Mouse (Mus musculus) gastrocnemius, adult 18-20 months (tissue): Measurements from ENCODE around the gene Carmil1. TPM values are rescaled to one million over a fixed set of nuclear protein-coding genes. Genes with fewer than 3 reads are reported as not detected.

Experiments
- DNase-seq: peaks from one replicate; pipeline ENCODE4 v3.0.0; 2021; ENCODE audit warnings: low spot score
- total RNA-seq, 2 experiments: library from RNA; stranded (reverse); gene quantifications; 2 replicates each; pipeline ENCODE4 v1.2.3; 2021

Carmil1 gene
- total RNA-seq, 2 experiments from 2014 or later, result 1.9 to 2.6 TPM

- DNase-seq, result no peak
These were observed 60.1 kb downstream of the Carmil1 start for GRCm38 (mm10) chr13:24220441-24220970.

- DNase-seq, result no peak
These were observed 69.4 kb downstream of the Carmil1 start for GRCm38 (mm10) chr13:24211229-24211628.

- no peak for DNase-seq
These were observed 74.5 kb downstream of the Carmil1 start for GRCm38 (mm10) chr13:24206097-24206496.

GRCm38 (mm10) chr13:24202314-24202713 lies 78.3 kb downstream of the Carmil1 start:
- DNase-seq, result no peak

GRCm38 (mm10) chr13:24199861-24200543 lies 80.6 kb downstream of the Carmil1 start:
- no peak for DNase-seq

- no peak for DNase-seq
These were observed 82.1 kb downstream of the Carmil1 start for GRCm38 (mm10) chr13:24198396-24198924.

GRCm38 (mm10) chr13:24195371-24195770 lies 85.2 kb downstream of the Carmil1 start:
- DNase-seq, result no peak

- no peak for DNase-seq
These were observed 86.6 kb downstream of the Carmil1 start for GRCm38 (mm10) chr13:24194018-24194417.

- no peak for DNase-seq
These were observed 89.5 kb downstream of the Carmil1 start for GRCm38 (mm10) chr13:24190875-24191663.

GRCm38 (mm10) chr13:24187026-24187425 lies 93.6 kb downstream of the Carmil1 start:
- DNase-seq, result no peak

GRCm38 (mm10) chr13:24185641-24186040 lies 95.0 kb downstream of the Carmil1 start:
- DNase-seq, result no peak

- DNase-seq, result no peak
These were observed 97.7 kb downstream of the Carmil1 start for GRCm38 (mm10) chr13:24182878-24183277.

GRCm38 (mm10) chr13:24179538-24179937 lies 101.1 kb downstream of the Carmil1 start:
- DNase-seq, result no peak

GRCm38 (mm10) chr13:24177600-24177999 lies 103.0 kb downstream of the Carmil1 start:
- DNase-seq, result no peak

GRCm38 (mm10) chr13:24176835-24177234 lies 103.8 kb downstream of the Carmil1 start:
- no peak for DNase-seq

GRCm38 (mm10) chr13:24169658-24170057 lies 110.9 kb downstream of the Carmil1 start:
- DNase-seq, result no peak

GRCm38 (mm10) chr13:24163368-24163767 lies 117.2 kb downstream of the Carmil1 start:
- DNase-seq, result no peak

- no peak for DNase-seq
These were observed 119.5 kb downstream of the Carmil1 start for GRCm38 (mm10) chr13:24161105-24161504.

- no peak for DNase-seq
These were observed 120.6 kb downstream of the Carmil1 start for GRCm38 (mm10) chr13:24159972-24160371.

GRCm38 (mm10) chr13:24159190-24159965 lies 121.2 kb downstream of the Carmil1 start:
- no peak for DNase-seq

- no peak for DNase-seq
These were observed 123.0 kb downstream of the Carmil1 start for GRCm38 (mm10) chr13:24157560-24158011.
